Mouse (Mus musculus) embryonic stem cell, embryonic (primary cell): ENCODE results near the gene Sema4d.

Source experiments
- CTCF ChIA-PET, 4 experiments: fragments of 300-600 bp in 2 of 4; fragments of 350-600 bp in 2 of 4; sonication (Branson Sonifier 250); formaldehyde crosslinking; loops; one replicate each; lab custom pipeline; 2022; ENCODE audit warnings: inconsistent platforms in 2 of 4; lab: Charles Lee
- POLR2A ChIA-PET, 4 experiments: fragments of 300-600 bp in 2 of 4; fragments of 350-600 bp in 2 of 4; sonication (Branson Sonifier 250); formaldehyde crosslinking; loops; one replicate each; lab custom pipeline; 2022; ENCODE audit warnings: antibody characterized with exemption in 4 of 4, inconsistent platforms in 1 of 4; lab: Charles Lee

The Sema4d gene

DNA sequence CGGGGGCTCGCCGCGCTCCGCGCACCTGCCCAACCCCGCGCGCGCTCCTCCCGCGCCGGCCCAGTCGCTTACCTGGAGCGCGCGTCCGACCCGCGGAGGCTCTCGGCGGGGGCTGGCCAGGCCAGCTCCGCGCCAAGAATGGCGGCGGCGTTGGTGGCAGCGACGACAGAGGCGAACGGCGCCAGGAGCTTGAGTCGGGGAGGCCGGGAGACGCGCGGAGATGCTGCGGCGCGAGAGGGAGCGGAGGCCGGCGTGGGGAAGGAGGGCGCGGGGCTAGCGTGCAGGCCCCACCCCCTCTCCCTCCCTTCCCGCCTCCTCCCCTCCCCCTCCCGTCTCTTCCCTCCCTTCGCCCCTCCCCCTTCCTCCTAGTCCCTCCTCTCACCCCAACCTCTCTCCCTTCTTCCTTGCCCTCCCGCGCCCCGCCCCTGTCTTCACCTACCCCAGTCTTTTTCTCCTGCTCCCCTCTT is at the start of gene Sema4d:
Sema4d (minus strand) TSS at position 323 of the 467 bp plus-strand sequence.
- ChIA-PET POLR2A (interaction anchor here in 3 of 4 experiments (0.9 to 2.1 kb wide), 15 partner anchors 10 to 144 kb away, joined by 3 to 9 read pairs (median 4); partner anchors contain the start of gene Secisbp2 (in 1 of the 3)), CTCF (interaction anchor here in 1 of 4 experiments (0.5 kb wide), 1 partner anchor 176 kb away, joined by 11 read pairs; no protein-coding TSS in a partner anchor)

DNA sequence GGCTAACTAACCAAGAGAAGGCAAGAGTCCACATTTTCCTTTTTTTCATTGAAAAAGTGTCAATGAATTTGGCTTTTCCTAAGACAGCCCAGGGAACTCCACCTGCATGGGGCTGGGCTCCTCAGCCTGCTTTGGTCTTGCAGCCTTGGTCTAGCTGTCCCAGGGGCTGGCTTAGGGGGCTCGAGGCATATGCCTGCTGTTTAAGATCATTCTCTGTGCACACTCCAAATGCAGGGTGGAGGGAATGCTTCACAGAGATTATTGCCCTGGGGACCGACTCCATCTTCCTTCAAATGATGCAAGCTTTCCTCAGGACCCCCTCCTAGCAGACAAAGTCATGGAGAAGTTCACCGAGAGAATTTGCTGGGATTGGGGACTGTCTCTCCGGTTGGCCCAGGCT is 49.8 kb upstream of the Sema4d start:
- CTCF ChIA-PET = interaction anchor here in 2 of 4 experiments (0.6 to 3.8 kb wide), 7 partner anchors 12 to 410 kb away, joined by 3 to 38 read pairs (median 5); no protein-coding TSS in a partner anchor

DNA sequence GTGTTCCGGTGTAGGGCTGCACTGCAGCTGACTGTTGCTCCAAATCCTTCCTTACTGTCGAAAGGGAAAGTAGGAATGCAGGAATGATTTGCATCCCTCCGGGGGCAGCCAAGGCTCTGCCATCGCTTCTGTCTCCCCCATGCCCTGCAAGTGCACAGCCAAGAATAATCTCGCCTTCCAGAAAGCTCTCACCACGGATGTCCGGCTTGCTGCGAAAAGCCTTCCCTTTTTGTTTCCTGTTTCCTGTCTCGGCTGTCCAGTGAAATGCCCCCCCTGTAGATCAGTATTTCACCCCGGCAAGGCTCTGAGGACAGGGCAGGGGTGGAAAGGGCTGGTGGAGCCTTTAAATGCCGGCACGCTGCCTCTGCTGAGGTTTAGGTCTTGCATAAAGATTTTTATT is 49.2 kb upstream of the Sema4d start:
- ChIA-PET POLR2A (interaction anchor here (0.5 to 2.3 kb wide), 9 partner anchors 9 to 705 kb away, joined by 3 to 13 read pairs (median 3); no protein-coding TSS in a partner anchor), CTCF (interaction anchor here in 3 of 4 experiments (0.6 to 2.8 kb wide), 5 partner anchors 379 to 629 kb away, joined by 3 to 13 read pairs (median 5); no protein-coding TSS in a partner anchor)

More for the DNA sequence above, 49.8 kb upstream of the Sema4d start:
- POLR2A ChIA-PET = interaction anchor here in 3 of 4 experiments (0.5 to 4.3 kb wide), 4 partner anchors 121 to 379 kb away, joined by 3 to 39 read pairs (median 4); no protein-coding TSS in a partner anchor

DNA sequence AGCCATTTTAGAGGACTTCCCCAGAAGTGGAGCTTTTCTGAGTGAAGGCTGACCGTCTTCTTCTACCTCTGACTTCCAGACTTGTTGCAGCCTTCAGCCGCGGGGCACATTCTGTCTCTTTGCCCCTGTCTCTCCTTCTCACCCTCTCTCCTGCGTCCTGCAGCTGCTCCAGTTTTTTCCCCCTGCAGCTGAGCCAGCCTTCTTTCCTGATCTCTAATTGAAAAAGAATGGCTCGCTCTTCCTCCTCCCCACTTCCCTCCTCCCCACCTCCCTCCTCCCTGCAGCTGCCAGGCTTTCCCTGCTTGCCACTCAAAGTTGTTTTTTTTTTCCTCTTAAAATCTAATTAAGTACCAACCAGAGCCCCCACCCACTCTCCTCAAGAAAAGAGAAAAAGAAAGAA is 48.6 kb upstream of the Sema4d start:
- POLR2A ChIA-PET = interaction anchor here in 3 of 4 experiments (0.6 to 2.3 kb wide), 11 partner anchors 10 to 706 kb away, joined by 3 to 13 read pairs (median 3); no protein-coding TSS in a partner anchor
- CTCF ChIA-PET = interaction anchor here (0.6 to 2.8 kb wide), 12 partner anchors 10 to 411 kb away, joined by 3 to 13 read pairs (median 4); no protein-coding TSS in a partner anchor

DNA sequence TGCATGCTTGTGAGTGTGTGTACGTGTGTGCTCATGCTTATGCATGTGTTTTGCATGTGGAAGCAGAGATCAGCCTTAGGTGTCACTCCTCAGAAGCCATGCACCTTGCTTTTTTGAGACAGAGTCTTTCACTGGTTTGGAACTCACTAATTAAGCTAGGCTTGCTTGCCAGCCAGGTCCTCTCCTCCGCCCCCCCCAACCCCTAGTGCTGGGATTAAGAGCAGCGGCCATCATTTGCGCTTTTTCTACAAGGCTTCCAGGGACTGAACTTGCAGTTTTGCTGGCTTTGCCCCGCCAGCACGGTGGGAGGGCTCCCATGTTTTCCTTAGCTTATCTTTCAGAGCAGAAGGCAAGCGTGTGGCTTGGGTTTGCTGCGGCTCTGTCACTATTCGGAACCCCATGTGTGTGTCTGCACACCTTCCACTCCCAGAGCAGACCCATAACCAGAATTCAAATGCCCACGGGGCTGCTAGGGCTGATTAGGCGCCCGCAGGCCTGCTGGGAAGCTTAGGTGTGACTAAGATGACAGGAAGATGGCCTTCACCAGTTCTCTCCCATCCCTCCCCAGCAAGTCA is 48.1 kb upstream of the Sema4d start:
- ChIA-PET CTCF (interaction anchor here (0.6 to 2.8 kb wide), 13 partner anchors 10 to 412 kb away, joined by 3 to 13 read pairs (median 4); no protein-coding TSS in a partner anchor), POLR2A (interaction anchor here in 3 of 4 experiments (0.5 to 2.3 kb wide), 8 partner anchors 10 to 412 kb away, joined by 3 to 13 read pairs (median 3); no protein-coding TSS in a partner anchor)

DNA sequence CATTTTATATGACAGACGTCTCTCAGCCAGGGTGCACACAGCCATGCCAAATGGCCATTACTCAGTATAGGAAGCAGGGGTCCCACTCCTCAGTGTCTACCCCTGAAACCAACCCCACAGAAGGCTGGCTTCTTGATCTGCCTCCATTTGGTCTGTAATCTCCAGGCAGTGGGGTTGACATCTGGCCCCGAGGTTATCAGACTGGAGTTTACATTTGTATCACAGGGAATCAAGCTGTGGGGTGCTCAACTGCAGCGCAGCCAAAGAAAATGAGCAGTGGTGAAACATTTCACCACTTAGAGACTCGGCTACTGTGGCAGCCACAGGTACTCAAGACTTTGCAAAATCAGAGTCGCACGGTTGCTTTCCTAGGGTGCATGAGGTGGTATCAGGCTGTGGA is 47.2 kb upstream of the Sema4d start:
- ChIA-PET POLR2A (interaction anchor here in 3 of 4 experiments (0.6 to 2.6 kb wide), 5 partner anchors 9 to 411 kb away, joined by 3 to 13 read pairs (median 6); no protein-coding TSS in a partner anchor), CTCF (interaction anchor here in 2 of 4 experiments (0.6 to 2.8 kb wide), 5 partner anchors 9 to 413 kb away, joined by 3 to 13 read pairs (median 4); no protein-coding TSS in a partner anchor)

DNA sequence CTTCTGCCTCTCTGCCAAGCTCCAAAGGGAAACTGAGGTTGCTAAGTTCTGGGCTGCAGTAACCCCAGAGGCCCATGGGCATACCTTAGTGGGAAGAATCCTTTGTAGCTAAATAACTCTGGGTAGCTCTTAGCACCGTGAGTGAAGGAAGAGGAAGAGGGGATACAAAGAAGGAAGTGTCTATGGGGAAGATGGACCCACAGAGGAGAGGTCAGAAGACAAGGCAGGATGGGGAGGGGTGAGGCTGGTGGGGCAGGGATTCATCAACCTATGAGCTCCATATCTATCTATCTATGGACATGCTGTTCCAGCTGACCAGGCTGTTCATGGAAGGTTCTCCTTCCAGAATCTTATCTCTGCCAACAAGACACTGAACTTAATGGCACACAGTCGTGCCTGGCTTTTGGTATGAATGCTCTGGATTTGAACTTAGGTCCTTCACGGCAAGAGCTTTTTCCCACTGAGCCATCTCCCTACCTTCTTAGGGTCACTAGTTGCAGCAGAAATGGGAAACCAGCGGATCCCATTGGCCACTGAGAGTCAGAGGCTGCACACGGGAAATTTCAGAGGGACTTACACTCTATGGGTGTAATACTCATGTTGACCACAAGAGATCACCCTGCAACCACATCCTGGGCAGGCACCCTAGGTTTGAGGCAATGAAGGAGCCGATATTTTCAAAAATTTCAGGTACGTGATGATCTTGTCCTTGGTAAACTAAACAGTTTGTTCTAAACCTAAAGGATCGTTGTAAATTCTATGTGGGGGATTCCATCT is 45.9 kb upstream of the Sema4d start:
- POLR2A ChIA-PET = interaction anchor here in 2 of 4 experiments (0.7 to 2.6 kb wide), 4 partner anchors 11 to 384 kb away, joined by 3 to 6 read pairs (median 3); no protein-coding TSS in a partner anchor
- CTCF ChIA-PET = interaction anchor here in 2 of 4 experiments (0.5 to 1.5 kb wide), 5 partner anchors 18 to 413 kb away, joined by 3 to 4 read pairs (median 4); no protein-coding TSS in a partner anchor

DNA sequence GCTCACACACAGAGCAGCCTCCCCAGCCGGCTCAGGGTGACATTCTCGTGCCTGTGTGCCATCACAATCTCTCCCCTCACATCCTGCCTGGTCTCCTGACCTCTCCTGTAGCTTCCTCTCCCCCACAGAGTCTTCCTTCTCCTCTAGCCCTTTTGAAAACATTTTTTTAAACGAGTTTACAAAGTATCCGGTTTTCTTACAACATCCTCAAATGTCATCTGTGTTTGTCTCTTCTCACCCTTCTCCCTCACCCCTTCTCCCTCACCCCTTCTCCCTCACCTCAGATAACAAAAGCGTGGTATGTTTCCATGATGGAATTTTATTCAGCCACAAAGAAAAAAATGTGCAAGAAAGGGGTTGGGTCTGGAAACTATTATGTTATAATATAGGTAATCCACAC is 43.9 kb upstream of the Sema4d start:
- POLR2A ChIA-PET = interaction anchor here in 1 of 4 experiments (1.8 kb wide), 1 partner anchor 385 kb away, joined by 3 read pairs; no protein-coding TSS in a partner anchor
- CTCF ChIA-PET = interaction anchor here in 1 of 4 experiments (0.6 to 1.4 kb wide), 2 partner anchors 186 to 416 kb away, joined by 3 to 4 read pairs; partner anchors contain the start of gene Secisbp2

DNA sequence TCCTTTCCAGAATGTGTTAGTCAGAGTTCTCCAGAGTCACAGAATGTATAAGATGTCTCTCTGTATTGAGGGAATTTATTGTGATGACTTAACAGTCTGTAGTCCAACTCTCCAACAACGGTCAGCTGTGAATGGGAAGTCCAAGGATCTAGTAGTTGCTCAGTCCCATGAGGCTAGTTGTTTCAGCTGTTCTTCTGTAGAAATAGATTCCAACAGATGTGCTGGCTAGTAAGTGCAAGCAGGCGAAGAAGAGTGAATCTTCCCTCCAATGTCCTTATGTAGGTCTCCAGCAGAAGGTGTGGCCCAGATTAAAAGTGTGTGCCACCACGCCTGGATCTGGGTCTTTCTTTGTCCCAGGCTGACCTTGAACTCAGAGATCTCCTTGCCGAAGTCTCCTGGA is 41.7 kb upstream of the Sema4d start:
- ChIA-PET CTCF (interaction anchor here in 3 of 4 experiments (0.5 to 2.3 kb wide), 3 partner anchors 143 to 418 kb away, joined by 3 to 14 read pairs (median 5); no protein-coding TSS in a partner anchor), POLR2A (interaction anchor here in 3 of 4 experiments (0.6 to 1.3 kb wide), 4 partner anchors 11 to 14 kb away, joined by 3 to 5 read pairs (median 3); no protein-coding TSS in a partner anchor)

DNA sequence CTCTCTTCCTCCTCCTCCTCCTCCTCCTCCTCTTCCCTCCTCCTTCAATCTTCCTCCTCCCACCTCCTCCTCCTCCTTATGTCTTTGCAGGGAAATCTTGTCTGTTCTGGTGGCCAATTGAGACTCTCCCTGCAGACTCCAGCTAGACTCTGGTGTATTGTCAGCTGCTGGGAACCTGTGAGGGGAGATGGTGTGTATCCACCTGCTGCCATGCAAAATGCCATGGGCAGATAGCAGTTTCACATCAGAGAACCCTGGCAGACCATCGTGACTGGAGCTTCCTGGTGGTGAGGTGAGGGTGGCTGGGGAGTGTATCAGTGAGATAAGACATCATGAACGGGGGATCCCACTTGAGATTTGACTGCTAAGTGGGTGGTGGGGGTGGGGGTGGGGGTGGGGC is 41.0 kb upstream of the Sema4d start:
- POLR2A ChIA-PET = interaction anchor here in 3 of 4 experiments (0.6 to 1.6 kb wide), 4 partner anchors 10 to 141 kb away, joined by 3 to 5 read pairs (median 4); no protein-coding TSS in a partner anchor
- CTCF ChIA-PET = interaction anchor here (0.5 to 2.3 kb wide), 11 partner anchors 10 to 747 kb away, joined by 3 to 16 read pairs (median 5); partner anchors contain the start of gene Diras2 (in 1 of the 4)

DNA sequence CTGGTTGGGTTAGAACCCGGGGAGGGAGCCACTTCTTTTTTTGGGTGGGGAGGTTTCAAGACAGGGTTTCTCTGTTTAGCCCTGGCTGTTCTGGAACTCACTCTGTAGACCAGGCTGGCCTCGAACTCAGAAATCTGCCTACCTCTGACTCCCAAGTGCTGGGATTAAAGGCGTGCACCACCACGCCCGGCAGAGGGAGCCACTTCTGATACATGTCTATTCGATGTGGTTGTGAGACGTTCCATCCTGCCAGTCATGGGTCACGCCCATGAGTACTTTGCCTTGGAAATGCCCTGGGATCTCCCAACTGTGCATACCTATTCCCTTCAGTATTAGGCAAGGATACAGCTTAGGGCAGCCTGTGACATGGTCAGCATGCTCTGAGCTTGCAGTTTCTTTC is 40.5 kb upstream of the Sema4d start:
- ChIA-PET CTCF (interaction anchor here (0.5 to 2.3 kb wide), 12 partner anchors 11 to 795 kb away, joined by 3 to 16 read pairs (median 4); partner anchors contain the start of gene Diras2 (in 1 of the 4)), POLR2A (interaction anchor here in 2 of 4 experiments (1.0 to 1.6 kb wide), 4 partner anchors 9 to 142 kb away, joined by 3 to 5 read pairs (median 4); partner anchors contain the start of gene Gadd45g (in 1 of the 2))

DNA sequence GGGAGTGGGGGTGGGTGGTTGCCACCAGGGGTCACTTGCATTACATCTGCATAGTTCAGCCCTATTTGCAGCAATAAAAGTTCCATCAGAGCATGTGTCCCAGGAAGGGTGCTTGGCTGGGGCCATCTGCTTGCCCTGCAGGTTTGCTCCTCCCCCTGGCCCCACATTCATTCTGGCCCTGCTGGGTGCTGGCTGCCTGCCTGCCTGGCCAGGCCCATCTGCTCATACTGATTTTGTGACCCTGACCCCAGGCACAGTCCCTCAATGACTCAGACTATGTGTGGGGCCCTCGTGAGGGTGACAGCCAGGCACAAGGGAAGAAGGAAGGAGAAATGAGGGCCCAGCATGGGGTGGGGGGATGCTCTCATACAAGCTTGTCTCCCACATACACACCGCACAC is 40.1 kb upstream of the Sema4d start:
- ChIA-PET POLR2A (interaction anchor here in 2 of 4 experiments (0.6 to 1.6 kb wide), 4 partner anchors 11 to 142 kb away, joined by 3 to 4 read pairs (median 3); partner anchors contain the start of gene Gadd45g (in 1 of the 2)), CTCF (interaction anchor here (0.6 to 2.9 kb wide), 7 partner anchors 68 to 795 kb away, joined by 3 to 17 read pairs (median 5); partner anchors contain the start of gene Diras2 (in 1 of the 4))

DNA sequence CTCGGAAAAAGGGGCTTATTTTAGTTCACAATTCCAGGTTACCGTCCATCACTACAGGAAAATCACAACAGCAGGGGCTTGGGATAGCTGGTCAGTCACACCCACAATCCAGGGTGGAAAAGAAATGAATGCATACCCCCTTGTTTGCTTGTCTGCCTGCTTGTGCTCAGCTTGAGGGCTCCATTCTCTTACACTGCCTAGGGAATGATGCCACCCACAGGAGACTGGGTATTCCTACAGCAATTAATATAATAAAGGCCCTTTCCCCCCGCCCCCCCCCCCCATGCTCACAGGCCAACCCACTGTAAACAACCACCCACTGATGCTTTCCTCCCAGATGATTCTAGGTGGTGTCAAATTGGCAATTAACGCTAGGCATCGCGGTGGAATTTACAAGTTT is 38.9 kb upstream of the Sema4d start:
- CTCF ChIA-PET = interaction anchor here in 3 of 4 experiments (0.5 to 2.9 kb wide), 18 partner anchors 9 to 1357 kb away, joined by 3 to 17 read pairs (median 5); partner anchors contain the start of gene S1pr3 (in 1 of the 3)

DNA sequence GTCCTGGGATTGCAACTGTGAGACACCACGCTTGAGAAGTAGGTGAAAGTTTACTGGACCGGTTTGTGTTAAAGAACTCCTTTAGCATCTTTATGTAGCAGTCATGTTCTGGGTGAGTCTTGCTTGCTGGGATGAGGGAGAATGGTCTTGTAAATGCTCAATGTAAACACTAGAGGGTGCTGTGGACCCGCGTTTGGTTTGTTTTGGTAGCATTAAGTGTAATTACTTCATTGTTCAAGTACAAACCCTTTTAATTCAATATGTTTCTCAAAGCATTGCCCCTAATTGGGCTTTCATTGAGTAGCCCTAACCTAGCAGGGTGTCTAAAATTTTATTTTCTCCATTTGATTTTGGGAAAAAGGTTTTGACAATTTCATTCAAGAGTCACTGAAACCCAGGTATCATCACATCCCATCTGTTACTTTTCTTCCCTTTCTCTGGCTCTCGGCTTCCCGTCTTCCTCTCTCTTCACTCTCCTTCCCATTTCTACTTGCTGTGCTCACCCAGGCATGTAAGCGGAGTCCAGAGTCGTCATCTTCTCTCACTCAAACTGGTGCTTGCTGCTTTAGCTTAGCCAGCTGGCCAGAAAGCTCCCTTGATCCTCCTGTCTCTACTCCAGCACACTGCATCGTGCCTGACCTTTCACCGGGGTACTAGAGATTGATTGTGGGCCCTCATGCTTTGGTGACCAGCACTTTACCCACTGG is 37.4 kb upstream of the Sema4d start:
- CTCF ChIA-PET = interaction anchor here (0.5 to 2.9 kb wide), 28 partner anchors 7 to 821 kb away, joined by 3 to 17 read pairs (median 4); partner anchors contain the start of genes S1pr3 (in 1 of the 4) and Secisbp2 (in 1 of the 4)

More for the DNA sequence above, 38.9 kb upstream of the Sema4d start:
- POLR2A ChIA-PET = interaction anchor here in 3 of 4 experiments (0.6 to 2.5 kb wide), 10 partner anchors 13 to 698 kb away, joined by 3 to 16 read pairs (median 4); partner anchors contain the start of genes Cks2 (in 1 of the 3), Diras2 (in 1 of the 3), Gadd45g (in 1 of the 3) and Secisbp2 (in 1 of the 3)

DNA sequence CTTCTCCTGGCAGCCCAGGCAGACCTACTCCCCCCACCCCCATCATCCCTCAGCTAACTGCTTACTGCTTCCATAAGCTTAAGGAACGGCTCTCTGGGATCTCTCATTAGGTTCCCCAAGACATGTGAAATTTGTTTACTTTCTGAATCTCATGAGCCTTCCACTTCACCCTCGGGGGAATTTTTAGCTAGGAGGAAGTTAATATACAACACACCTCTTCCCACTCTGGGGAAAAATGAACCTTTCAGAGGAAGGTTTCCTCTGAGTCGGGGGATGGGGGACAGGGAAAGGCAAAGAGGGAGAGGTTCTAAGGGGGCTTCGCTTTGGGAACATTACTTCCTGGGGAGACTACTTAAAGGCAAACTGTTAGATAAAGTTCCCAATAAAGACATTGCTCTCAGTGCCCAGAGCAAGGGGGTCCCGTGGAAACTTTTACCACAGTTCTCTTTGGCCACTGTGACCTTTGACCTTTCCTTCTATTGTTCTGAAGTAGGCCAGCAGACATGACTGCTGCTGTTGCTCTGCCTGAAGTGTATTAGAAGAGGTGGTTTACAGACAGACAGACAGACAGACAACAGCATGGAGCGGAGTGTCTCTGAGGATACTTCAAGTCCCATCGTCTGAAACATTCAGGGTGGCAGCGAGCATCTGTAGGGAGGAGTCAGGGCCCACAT is 30.4 kb upstream of the Sema4d start:
- CTCF ChIA-PET = interaction anchor here in 2 of 4 experiments (0.6 to 1.6 kb wide), 6 partner anchors 8 to 1602 kb away, joined by 3 to 6 read pairs (median 4); partner anchors contain the start of gene Secisbp2 (in 1 of the 2)
- POLR2A ChIA-PET = interaction anchor here in 2 of 4 experiments (0.5 to 1.6 kb wide), 5 partner anchors 11 to 173 kb away, joined by 3 to 5 read pairs (median 3); partner anchors contain the start of gene Secisbp2 (in 1 of the 2)

More for the DNA sequence above, 37.4 kb upstream of the Sema4d start:
- POLR2A ChIA-PET = interaction anchor here in 3 of 4 experiments (0.6 to 2.5 kb wide), 14 partner anchors 15 to 1264 kb away, joined by 3 to 12 read pairs (median 3); partner anchors contain the start of genes Cks2 (in 1 of the 3), Gadd45g (in 1 of the 3) and Secisbp2 (in 1 of the 3)
